8 mouse cellular contexts compared by ENCODE assay signal in the genomic region with DNA sequence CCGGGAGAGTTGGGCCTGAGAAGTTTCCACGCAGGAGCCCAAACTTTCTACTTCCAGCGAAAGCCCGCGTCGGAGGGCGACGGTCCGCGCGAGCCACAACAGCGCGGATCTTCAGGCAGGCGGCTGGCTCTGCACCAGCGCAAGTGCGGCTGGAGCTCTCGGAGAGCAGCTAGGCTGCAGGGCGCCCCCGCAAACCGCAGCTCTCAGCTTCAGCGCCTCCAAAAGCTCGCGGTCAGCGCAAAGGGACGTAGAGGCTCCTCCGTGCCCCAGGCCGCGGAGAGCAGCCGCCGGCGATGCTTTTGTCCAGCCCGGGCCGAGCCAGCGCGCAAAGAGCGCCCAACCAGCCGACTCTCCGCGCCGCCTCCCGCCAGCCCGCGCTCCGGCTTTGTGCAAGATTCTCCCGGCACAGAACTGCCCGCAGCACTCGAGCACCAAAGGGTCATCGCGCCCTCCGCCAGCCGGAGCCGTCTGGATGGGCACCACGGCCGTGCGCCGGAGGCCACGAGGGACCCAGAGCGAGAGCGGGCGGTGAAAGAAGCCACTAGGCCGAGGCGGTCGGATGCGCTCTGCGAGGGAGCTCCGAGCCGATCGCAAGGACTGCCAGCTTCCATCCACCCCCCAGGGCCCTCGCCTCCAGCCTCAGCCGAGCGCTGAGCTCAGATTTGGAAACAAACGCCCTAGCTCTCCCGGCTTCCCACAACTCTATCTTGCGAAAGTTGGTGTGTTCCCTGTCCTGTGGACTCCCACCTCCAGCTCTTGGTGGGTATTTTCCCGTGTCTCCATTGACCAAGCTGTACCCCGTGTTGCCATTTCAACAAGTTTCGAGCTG. TPM values are rescaled to one million over a fixed set of nuclear protein-coding genes. Genes with fewer than 3 reads are reported as not detected.
A peak's percentile ranks its signal among the peaks of the same experiment; 100 is the strongest.
DNase-seq lines count a peak whose midpoint lies in the region; ATAC-seq and TF ChIP-seq lines count a peak whose summit lies in the region.

No protein-coding gene starts in this region.

- no peak for DNase-seq in heart, embryonic 10.5 days (ENCODE audit: low spot score)
- DNase-seq in heart, adult 8-10 months (ENCODE audit: low spot score) = no peak
- no peak for DNase-seq in G1E (ENCODE audit: low spot score)
- peak; percentile 81 for DNase-seq in embryonic facial prominence, embryonic 10.5 days (ENCODE audit: low spot score)
- DNase-seq in c-Kit-positive CD71-positive TER-119-positive erythroid progenitor cells, embryonic 14.5 days (ENCODE audit: low spot score) = no peak
- DNase-seq in thymus, adult 18-20 months = no peak

- no peak for ATAC-seq in G1E (ENCODE audit: extremely low read depth, insufficient number of reproducible peaks, low FRiP score, poor library complexity, severe bottlenecking)
- ATAC-seq in hindbrain, embryonic 13.5 days (ENCODE audit: low FRiP score) = no peak
- peak; percentile 8; the same call in 1 of the 2 replicates for ATAC-seq in midbrain, embryonic 12.5 days (ENCODE audit: low FRiP score, low read depth)

- H3K27me3 ChIP-seq in heart, embryonic 10.5 days (ENCODE audit: insufficient read depth, poor library complexity, severe bottlenecking) = peaks cover 98% of the 10 kb centered on the region
- peaks cover 27% of the 10 kb centered on the region for H3K27me3 ChIP-seq in G1E (ENCODE audit: insufficient read depth, low read length)
- H3K27me3 ChIP-seq in embryonic facial prominence, embryonic 10.5 days (replicated peaks; ENCODE audit: low read depth, poor library complexity, severe bottlenecking) = peaks cover 100% of the 10 kb centered on the region
- peaks cover 92% of the 10 kb centered on the region for H3K27me3 ChIP-seq in hindbrain, embryonic 13.5 days
- H3K27me3 ChIP-seq in midbrain, embryonic 12.5 days = peaks cover 95% of the 10 kb centered on the region

- no peak for TF ChIP-seq CTCF in G1E (IDR thresholded peaks at IDR 0.05; ENCODE audit: low read depth, low read length)

- H3K36me3 ChIP-seq in heart, embryonic 10.5 days = no peaks in the 10 kb centered on the region
- peaks cover 19% of the 10 kb centered on the region for H3K36me3 ChIP-seq in G1E (replicated peaks)
- no peaks in the 10 kb centered on the region for H3K36me3 ChIP-seq in embryonic facial prominence, embryonic 10.5 days (replicated peaks)
- no peaks in the 10 kb centered on the region for H3K36me3 ChIP-seq in hindbrain, embryonic 13.5 days
- H3K36me3 ChIP-seq in midbrain, embryonic 12.5 days = no peaks in the 10 kb centered on the region

- H3K4me2 ChIP-seq in hindbrain, embryonic 13.5 days = peak overlapping the region; percentile 58
- H3K4me2 ChIP-seq in midbrain, embryonic 12.5 days (replicated peaks) = peak overlapping the region; percentile 59

- peaks cover 42% of the 10 kb centered on the region for H3K4me1 ChIP-seq in heart, embryonic 10.5 days
- peaks cover 59% of the 10 kb centered on the region for H3K4me1 ChIP-seq in G1E (ENCODE audit: insufficient read depth, low read depth, low read length)
- H3K4me1 ChIP-seq in embryonic facial prominence, embryonic 10.5 days = peaks cover 58% of the 10 kb centered on the region
- peaks cover 48% of the 10 kb centered on the region for H3K4me1 ChIP-seq in hindbrain, embryonic 13.5 days (replicated peaks)
- H3K4me1 ChIP-seq in midbrain, embryonic 12.5 days = peaks cover 60% of the 10 kb centered on the region

- peak overlapping the region; percentile 59 for H3K4me3 ChIP-seq in heart, embryonic 10.5 days
- peak overlapping the region; percentile 84 for H3K4me3 ChIP-seq in G1E (ENCODE audit: low read depth, low read length)
- peak overlapping the region; percentile 61 for H3K4me3 ChIP-seq in embryonic facial prominence, embryonic 10.5 days
- H3K4me3 ChIP-seq in hindbrain, embryonic 13.5 days = peak overlapping the region; percentile 51
- peak overlapping the region; percentile 54 for H3K4me3 ChIP-seq in midbrain, embryonic 12.5 days

- H3K9me3 ChIP-seq in heart, embryonic 10.5 days = no peaks in the 10 kb centered on the region
- H3K9me3 ChIP-seq in G1E (replicated peaks) = no peaks in the 10 kb centered on the region
- no peaks in the 10 kb centered on the region for H3K9me3 ChIP-seq in embryonic facial prominence, embryonic 10.5 days
- no peaks in the 10 kb centered on the region for H3K9me3 ChIP-seq in hindbrain, embryonic 13.5 days
- H3K9me3 ChIP-seq in midbrain, embryonic 12.5 days = no peaks in the 10 kb centered on the region

- H3K27ac ChIP-seq in heart, embryonic 10.5 days = peak overlapping the region; percentile 42; the same call in 1 of the 2 replicates
- peak overlapping the region; percentile 89 for H3K27ac ChIP-seq in embryonic facial prominence, embryonic 10.5 days (replicated peaks)
- H3K27ac ChIP-seq in hindbrain, embryonic 13.5 days = peak overlapping the region; percentile 85
- peak overlapping the region; percentile 81 for H3K27ac ChIP-seq in midbrain, embryonic 12.5 days (replicated peaks)

- under 1% methylated on average over 77 of the region's 77 CpGs for WGBS in heart, embryonic 10.5 days
- under 1% methylated on average over 77 of the region's 77 CpGs for WGBS in embryonic facial prominence, embryonic 10.5 days
- under 1% methylated on average over 77 of the region's 77 CpGs for WGBS in hindbrain, embryonic 13.5 days
- WGBS in midbrain, embryonic 12.5 days = under 1% methylated on average over 75 of the region's 77 CpGs

- peak overlapping the region; percentile 83 for H3K9ac ChIP-seq in hindbrain, embryonic 13.5 days
- peak overlapping the region; percentile 76 for H3K9ac ChIP-seq in midbrain, embryonic 12.5 days (replicated peaks)

RNA-seq across cellular contexts. Expression of gene Pax6, which starts 7.6 kb away (rescaled TPM):
- polyA plus RNA-seq in heart, embryonic 10.5 days (2016; fragmentation: Nextera tagmentation; extraction: Ambion mirVana) = 0.28 and 0.54 TPM in 2 replicates
- not detected for total RNA-seq in heart, adult 8-10 months (2022)
- 98.2 and 117 TPM in 2 replicates for total RNA-seq in G1E (2014; fragmentation: Nextera tagmentation)
- total RNA-seq in G1E (2017) = 67.3 and 71.0 TPM in 2 replicates
- polyA plus RNA-seq in G1E (2012) = 36.4 and 37.9 TPM in 2 replicates
- polyA plus RNA-seq in embryonic facial prominence, embryonic 10.5 days (2016; fragmentation: Nextera tagmentation; extraction: Ambion mirVana) = 13.0 and 22.3 TPM in 2 replicates
- polyA plus RNA-seq in hindbrain, embryonic 13.5 days (2015; fragmentation: Nextera tagmentation; extraction: Ambion mirVana) = 26.4 and 29.8 TPM in 2 replicates
- 21.5 and 74.8 TPM in 2 replicates for polyA plus RNA-seq in midbrain, embryonic 12.5 days (2016; fragmentation: Nextera tagmentation; extraction: Ambion mirVana)
